Mouse (Mus musculus) adipocyte (in vitro differentiated cells): ENCODE measurements around the gene Parp1.
"Not testable (repeated sequence)": the region's sequence is repeated elsewhere in the genome, so short reads cannot be mapped to it uniquely, and the experiment has no call there.

ENCODE experiments used
- DNase-seq: peaks from one replicate; pipeline ENCODE4 v3.0.0-alpha.2; 2016; ENCODE audit warnings: low spot score

Gene Parp1

DNA sequence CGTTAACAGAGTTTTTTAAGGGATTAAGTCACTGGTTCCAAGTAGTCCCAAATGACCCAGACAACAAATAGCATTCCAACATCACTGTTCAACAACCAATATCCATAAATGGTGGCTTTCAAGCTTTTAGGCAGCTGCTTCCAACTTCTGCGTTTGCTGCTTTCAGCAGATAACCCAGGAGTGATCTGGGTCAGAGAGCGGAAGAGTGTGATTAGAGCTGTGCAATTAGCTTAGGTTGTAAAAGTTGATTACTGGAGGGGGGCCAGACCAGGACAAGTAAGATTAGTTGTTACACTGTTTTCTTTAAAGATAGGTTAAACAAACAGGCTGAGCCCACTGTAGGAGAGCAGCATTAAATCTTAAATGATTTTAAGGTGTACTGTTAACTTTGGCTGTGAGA, 7.5 kb upstream of the Parp1 start:
- no peak for DNase-seq

DNA sequence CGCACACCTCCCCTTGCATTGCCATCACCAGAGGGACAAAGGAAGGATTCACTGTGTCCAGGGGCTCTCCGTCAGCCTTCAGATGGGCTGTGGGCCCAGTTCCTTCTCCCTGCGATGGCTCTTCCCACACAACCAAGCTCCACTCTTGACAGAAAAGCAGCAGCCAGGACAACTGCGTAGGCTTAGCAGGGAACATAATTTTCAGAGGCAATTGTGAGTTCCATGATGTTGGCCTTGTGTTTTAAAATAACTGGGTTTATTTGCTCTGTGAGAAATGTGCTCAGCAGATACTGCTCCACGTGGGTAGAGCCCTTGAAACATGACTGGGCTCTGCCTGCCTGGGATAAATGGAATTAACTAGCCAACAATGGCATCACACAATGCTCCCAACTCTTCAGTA, 3.8 kb upstream of the Parp1 start:
- no peak for DNase-seq

DNA sequence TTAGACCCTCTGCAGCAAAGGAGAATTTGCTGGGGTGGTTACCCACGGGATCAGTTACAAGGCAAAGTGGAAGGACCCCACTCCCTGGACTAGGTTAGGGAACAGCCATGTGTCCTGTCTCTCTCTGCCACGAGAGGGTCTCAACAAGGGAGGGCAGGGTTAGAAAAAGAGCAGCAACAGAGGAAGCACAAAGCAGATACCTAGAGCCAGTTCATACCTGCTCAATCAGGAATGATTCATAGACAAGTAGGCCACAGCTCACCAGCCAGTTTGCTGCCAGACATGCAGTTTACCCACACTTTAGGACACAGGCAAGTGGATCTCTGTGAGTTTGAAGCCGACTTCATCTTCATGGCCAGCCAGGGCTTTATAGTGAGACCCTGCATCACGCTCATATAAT, 963 bp upstream of the Parp1 start:
- DNase-seq, result no peak

DNA sequence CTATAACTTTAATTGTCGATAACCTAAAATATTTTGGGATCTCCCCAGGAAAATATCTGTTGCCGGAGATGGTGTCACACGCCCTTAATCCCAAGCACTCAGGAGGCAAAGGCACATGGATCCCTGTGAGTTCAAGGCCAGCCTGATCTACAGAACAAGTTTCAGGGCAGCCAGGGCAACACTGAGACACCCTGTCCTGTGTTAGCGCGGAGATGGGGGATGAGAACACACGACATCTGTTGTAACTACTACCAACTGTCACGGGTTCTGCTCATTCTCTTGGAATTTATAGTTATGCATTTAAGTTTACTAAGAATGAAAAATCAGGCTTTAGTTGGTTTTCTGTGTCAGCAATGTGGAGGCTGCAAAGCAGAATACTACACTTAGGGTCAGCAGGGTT, 476 bp upstream of the Parp1 start:
- DNase-seq, result no peak

GRCm38 (mm10) chr1:180569453-180569852, 729 bp downstream of the Parp1 start:
- DNase-seq, result peak; percentile 29

- DNase-seq, result no peak
Observed at GRCm38 (mm10) chr1:180570181-180570580, 1.5 kb downstream of the Parp1 start.

GRCm38 (mm10) chr1:180571018-180571589, 2.4 kb downstream of the Parp1 start:
- DNase-seq, result no peak

GRCm38 (mm10) chr1:180571721-180572120, 3.0 kb downstream of the Parp1 start:
- DNase-seq, result not testable (repeated sequence)

DNA sequence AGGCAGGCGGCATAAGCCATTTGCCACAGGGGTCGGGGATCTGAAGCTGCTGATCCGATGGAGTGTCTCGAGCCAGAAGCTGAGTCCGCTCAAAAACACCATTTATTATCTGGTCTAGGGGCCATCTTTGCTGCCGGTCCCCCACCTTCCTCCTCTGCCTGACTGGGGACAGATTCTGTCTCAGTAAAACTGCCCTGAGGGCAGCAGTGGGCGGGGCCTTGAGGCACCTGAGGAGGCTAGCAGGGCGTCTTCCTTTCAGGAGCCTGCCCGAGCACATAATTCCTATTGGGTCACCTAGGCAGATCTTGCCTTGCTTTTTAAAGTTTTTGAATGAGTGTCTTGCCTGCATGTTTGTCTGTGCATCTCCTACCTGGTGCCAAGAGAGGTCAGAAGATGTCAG, 3.4 kb downstream of the Parp1 start:
- DNase-seq, result no peak

- peak; percentile 17 for DNase-seq
Observed at GRCm38 (mm10) chr1:180576524-180576923, 7.8 kb downstream of the Parp1 start.

GRCm38 (mm10) chr1:180577837-180578236, 9.1 kb downstream of the Parp1 start:
- no peak for DNase-seq

DNA sequence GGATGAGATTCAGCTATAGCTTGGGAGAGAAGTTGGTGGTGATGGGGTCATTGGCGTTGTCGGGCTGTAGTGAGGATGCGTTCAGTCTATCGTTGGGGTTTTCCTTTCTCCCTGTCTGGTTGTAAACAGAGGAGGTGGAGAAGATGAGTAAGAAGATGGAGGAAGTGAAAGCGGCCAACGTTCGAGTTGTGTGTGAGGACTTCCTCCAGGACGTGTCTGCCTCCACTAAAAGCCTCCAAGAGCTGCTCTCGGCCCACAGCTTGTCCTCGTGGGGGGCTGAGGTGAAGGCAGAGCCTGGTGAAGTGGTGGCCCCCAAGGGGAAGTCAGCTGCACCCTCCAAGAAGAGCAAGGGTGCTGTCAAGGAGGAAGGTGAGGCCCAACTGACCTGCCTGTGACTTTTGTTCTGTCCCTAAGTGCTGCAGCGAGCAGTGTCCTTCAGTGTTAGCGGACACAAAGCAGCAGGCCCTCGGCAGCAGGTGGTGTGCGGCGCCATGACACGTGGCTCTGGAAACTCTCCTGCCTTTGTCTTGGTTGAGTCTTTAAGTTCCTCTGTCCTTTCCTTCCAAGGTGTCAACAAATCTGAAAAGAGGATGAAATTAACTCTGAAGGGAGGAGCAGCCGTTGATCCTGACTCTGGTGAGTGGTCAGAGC, 19.2 kb downstream of the Parp1 start:
- DNase-seq, result no peak

DNA sequence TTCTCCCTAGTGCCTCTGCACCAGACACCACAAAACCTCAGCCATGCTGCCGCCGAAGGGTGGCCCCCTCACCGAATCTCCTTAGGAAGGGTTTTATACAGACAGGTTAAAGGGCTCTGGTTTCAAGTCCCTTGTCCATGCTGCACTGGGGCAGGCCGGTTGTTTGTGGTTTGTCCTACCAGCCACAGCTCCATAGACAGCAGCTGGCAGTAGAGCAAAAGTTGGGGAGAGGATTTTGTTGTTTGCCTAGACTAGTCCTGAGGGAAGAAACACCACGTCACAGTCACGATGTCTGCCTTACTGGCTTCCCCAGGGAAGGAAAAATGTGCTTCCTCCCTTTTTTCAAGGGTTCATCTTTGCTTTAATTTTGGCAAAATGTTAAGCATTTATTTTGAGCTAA, 31.9 kb downstream of the Parp1 start:
- no peak for DNase-seq

GRCm38 (mm10) chr1:180601806-180602205, 33.1 kb downstream of the Parp1 start:
- DNase-seq, result no peak

GRCm38 (mm10) chr1:180604579-180604978, 35.9 kb downstream of the Parp1 start:
- DNase-seq, result peak; percentile 38

GRCm38 (mm10) chr1:180606106-180606505, 37.4 kb downstream of the Parp1 start:
- DNase-seq, result no peak

- DNase-seq, result no peak
Observed at GRCm38 (mm10) chr1:180606796-180607577, 38.3 kb downstream of the Parp1 start.

GRCm38 (mm10) chr1:180607578-180607879, 38.8 kb downstream of the Parp1 start:
- no peak for DNase-seq

DNA sequence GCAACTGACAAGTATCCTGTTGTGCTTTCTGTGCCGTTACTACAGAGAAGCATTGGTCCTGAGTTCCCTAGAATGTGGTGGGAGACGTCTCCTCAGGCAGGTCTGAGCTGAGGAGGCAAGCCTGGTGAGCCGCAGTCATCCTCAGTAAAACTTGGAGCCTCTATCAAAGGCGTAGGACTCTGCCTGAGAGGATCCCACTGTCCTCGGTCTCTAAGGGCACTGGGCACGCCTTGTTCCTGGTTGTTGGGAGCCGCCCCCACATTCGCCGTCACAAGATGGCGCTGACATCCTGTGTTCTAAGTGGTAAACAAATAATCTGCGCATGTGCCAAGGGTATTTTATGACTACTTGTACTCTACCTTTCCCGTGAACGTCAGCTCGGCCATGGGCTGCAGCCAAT, 43.1 kb downstream of the Parp1 start:
- DNase-seq, result not testable (repeated sequence)

DNA sequence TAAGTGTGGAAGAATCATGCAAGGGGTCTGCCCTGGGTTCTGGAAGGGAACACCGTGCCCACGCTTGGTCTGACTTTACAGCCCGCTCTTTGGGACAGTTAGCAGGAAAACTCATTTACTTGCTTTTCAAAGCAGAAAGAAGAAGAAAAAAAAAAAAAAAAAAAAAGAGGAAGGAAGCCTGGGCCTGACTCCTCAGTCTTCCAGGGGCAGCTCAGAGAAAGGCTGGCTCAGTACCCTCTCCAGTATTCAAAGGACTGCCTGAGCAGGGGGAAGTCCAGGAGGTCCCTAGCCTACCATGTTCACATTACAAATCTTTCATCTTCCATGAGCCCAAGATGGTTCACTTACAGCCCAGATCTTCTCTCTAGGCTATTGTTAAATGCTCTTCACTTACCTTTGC, 48.0 kb downstream of the Parp1 start:
- DNase-seq, result no peak

GRCm38 (mm10) chr1:180622389-180622788, 53.7 kb downstream of the Parp1 start:
- no peak for DNase-seq

DNA sequence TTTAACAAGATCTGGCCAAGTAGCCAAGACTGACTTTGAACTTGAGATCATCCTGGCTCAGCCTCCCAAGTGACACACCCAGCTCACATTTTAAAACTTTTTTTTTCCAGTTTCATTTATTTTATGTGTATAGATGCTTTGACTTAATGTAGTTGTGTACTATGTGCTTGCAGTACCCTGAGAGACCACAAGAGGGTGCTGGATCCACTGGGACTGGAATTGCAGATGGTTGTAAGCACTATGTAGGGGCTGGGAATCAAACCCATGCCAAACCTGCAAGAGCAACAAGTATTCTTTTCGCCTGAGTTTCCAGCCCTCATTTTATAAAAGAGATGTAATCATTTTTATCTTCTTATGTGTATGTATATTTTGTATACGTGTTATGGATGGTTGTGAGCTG, 55.2 kb downstream of the Parp1 start:
- no peak for DNase-seq

DNA sequence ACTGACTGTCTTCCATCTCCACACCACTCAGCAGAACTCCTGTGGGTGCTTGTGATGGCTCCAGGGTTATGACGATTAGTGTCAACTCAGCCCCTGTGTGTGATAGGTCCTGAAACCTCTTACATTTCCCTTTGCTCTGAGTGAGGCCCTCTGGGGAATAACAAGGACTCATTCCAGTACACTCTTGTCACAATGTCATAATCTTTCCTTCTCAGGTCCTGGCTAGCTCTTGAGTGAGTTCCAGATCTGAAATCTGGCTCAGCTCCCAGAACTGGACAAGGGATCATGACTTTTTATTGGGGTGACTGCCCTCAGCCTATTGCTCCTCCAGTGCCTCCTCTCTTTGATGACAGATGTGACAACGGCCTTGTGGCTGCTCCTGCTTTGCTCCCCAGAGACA, 57.4 kb downstream of the Parp1 start:
- peak; percentile 91 for DNase-seq

GRCm38 (mm10) chr1:180637796-180638195, 69.1 kb downstream of the Parp1 start:
- not testable (repeated sequence) for DNase-seq
